Mouse (Mus musculus): Measurements from ENCODE around the gene Setd3. TPM values are rescaled to one million over a fixed set of nuclear protein-coding genes. Genes with fewer than 3 reads are reported as not detected.

Gene Setd3
- total and polyA plus RNA-seq, 3 experiments: 25.0 to 99.8 (median 84.6) TPM

DNA sequence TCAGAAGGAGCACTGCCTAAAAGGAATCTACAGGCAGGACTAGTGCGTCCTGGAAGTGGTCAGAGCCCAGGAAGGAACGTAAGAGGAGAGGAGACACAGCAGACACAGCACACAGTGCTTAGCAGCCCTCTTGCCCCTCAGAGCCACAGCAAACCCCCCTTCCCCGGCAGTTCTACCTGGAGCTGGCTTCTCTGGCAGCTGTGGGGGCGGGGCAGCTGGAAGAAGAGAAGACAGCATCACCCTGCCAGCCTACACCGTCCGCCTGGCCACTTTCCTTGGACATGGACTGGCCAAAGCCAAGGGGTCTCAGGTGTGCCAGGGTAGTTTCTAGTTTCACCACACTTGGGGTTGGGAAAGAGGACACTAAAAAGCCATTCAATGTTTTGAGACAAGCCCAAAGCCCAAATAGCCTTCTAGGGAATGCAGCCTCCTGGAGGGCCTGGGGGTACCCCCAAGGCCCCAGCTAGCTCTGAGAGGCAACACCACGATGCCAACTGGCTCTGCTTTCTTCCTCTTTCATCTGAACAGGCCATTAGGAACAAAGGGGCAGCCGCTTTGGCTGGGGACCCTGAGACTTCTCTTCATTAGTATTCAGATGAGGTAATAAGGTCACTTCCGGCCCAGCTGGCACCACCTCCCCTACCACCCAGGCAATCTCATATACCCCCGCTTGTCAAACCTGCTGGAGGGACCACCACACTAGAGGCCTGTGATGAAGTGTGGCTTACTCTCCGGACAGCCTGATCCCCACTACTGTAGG lies 37.7 kb upstream of the Setd3 start:
- H3K4me1 ChIP-seq (ENCODE audit: control insufficient read depth, insufficient read depth, low read length): peaks cover 3% of the 10 kb centered on the region; the same call in 1 of the 2 replicates
- H3K36me3 ChIP-seq (ENCODE audit: control insufficient read depth, insufficient read depth, low read length): no peaks in the 10 kb centered on the region
- intact Hi-C loops (cut with DNase I): loop anchor here (1.0 kb wide), 1 partner anchor 77 kb away; no protein-coding TSS in a partner anchor
- H3K9ac ChIP-seq (ENCODE audit: low read depth, low read length): no peak overlapping the region
- H3K79me2 ChIP-seq (replicated peaks; ENCODE audit: control insufficient read depth, insufficient read depth, low read length): peaks cover 1% of the 10 kb centered on the region; the same call in 1 of the 2 replicates
- no peak for DNase-seq
- WGBS: 86% methylated on average over 11 of the region's 11 CpGs
- TF ChIP-seq EP300 (IDR thresholded peaks at IDR 0.05; ENCODE audit: insufficient read depth, low read depth, low read length) (no peak), POLR2A (IDR thresholded peaks at IDR 0.05; ENCODE audit: insufficient read depth, low read depth, low read length) (no peak), CTCF (IDR thresholded peaks at IDR 0.05) (no peak)
- H3K27me3 ChIP-seq (ENCODE audit: control insufficient read depth, insufficient read depth, low read length): no peaks in the 10 kb centered on the region
- no peak overlapping the region for H3K27ac ChIP-seq
- no peak overlapping the region for H3K4me3 ChIP-seq

- TF ChIP-seq EP300 (IDR thresholded peaks at IDR 0.05; ENCODE audit: insufficient read depth, low read depth, low read length): no peak
- no peak for TF ChIP-seq POLR2A (IDR thresholded peaks at IDR 0.05; ENCODE audit: insufficient read depth, low read depth, low read length)
- TF ChIP-seq CTCF (IDR thresholded peaks at IDR 0.05): no peak
- H3K27me3 ChIP-seq (ENCODE audit: control insufficient read depth, insufficient read depth, low read length): no peaks in the 10 kb centered on the region
- H3K27ac ChIP-seq: no peak overlapping the region
- 57% methylated on average over 8 of the region's 8 CpGs for WGBS
- H3K79me2 ChIP-seq (replicated peaks; ENCODE audit: control insufficient read depth, insufficient read depth, low read length): peaks cover 1% of the 10 kb centered on the region; the same call in 1 of the 2 replicates
- intact Hi-C loops (cut with DNase I): no loop called here
- no peak overlapping the region for H3K9ac ChIP-seq (ENCODE audit: low read depth, low read length)
- H3K4me3 ChIP-seq: no peak overlapping the region
- H3K36me3 ChIP-seq (ENCODE audit: control insufficient read depth, insufficient read depth, low read length): no peaks in the 10 kb centered on the region
- no peak for DNase-seq
- peaks cover 3% of the 10 kb centered on the region; the same call in 1 of the 2 replicates for H3K4me1 ChIP-seq (ENCODE audit: control insufficient read depth, insufficient read depth, low read length)
These were observed 36.0 kb upstream of the Setd3 start for GRCm38 (mm10) chr12:108215090-108215489.

DNA sequence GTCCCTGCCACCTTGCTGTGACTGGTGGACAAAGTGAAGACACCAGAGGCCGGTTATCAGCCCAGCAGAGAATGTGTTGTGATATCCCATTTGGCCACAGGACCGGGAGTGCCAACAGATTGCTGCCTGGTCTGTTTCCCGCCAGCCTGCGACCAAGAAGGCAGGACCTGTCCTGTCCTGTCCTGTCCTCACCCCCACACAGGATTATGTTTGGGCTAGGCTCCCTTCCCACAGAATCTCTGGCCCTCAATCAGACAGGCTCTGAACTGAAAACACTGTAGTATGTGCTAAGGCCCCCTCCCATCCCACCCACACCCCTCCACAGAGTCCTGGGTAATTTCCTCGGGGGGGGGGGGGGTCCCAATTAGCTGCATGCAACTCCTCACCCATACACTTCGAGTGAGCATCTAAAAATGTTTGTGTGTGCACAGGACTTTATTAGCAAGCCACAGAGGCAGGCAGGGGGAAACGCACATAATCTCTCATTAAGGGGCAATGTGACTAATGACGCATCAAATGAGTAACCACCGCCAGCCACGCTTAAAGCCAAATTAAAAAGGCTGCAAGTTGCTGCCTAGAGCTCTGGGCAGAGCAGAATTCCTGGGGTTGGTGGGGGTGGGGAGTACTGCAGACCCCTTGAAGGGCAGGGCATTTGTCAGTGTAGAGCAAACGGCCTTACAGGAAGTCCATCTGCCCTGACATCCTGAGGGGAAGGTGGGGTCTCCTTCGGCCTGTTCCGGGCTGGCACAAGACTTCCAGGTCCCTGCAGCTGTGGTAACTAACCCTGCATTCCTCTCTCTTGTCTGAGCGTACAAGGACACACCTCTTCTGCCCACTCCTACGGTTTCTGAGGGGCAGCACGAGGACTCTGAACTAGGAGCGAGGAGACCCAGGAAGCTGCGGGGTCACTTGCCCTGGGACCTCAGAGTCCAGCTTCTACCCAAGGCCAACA lies 34.3 kb upstream of the Setd3 start:
- Histone ChIP-seq H3K9ac (ENCODE audit: low read depth, low read length) (no peak overlapping the region), H3K27ac (no peak overlapping the region), H3K27me3 (ENCODE audit: control insufficient read depth, insufficient read depth, low read length) (no peaks in the 10 kb centered on the region), H3K4me1 (ENCODE audit: control insufficient read depth, insufficient read depth, low read length) (peaks cover 4% of the 10 kb centered on the region), H3K79me2 (replicated peaks; ENCODE audit: control insufficient read depth, insufficient read depth, low read length) (peaks cover 1% of the 10 kb centered on the region; the same call in 1 of the 2 replicates), H3K4me3 (no peak overlapping the region), H3K36me3 (ENCODE audit: control insufficient read depth, insufficient read depth, low read length) (no peaks in the 10 kb centered on the region)
- intact Hi-C loops (cut with DNase I): no loop called here
- DNase-seq: no peak
- TF ChIP-seq POLR2A (IDR thresholded peaks at IDR 0.05; ENCODE audit: insufficient read depth, low read depth, low read length) (no peak), EP300 (IDR thresholded peaks at IDR 0.05; ENCODE audit: insufficient read depth, low read depth, low read length) (no peak), CTCF (IDR thresholded peaks at IDR 0.05) (no peak)
- WGBS: 54% methylated on average over 18 of the region's 18 CpGs

DNA sequence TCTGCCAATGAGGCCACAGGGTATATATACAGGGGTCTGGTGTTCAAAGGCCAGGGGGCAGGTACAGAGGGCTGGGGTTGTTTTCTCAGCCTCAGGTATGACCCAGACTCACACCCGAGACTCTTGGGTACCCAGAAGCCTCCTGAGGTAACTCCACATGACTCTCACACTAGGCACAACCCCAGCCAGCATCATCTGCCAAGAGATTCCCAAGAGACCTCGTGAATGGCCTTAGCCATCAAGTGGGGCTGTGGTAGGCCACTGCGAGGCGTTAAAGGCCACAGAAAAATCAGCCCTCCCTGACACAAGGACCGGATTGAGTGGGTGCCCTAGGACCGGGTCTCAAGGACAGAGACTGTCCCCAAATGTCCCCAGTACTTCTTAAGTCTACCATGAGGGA lies 33.4 kb upstream of the Setd3 start:
- TF ChIP-seq EP300 (IDR thresholded peaks at IDR 0.05; ENCODE audit: insufficient read depth, low read depth, low read length) (no peak), CTCF (IDR thresholded peaks at IDR 0.05) (no peak), POLR2A (IDR thresholded peaks at IDR 0.05; ENCODE audit: insufficient read depth, low read depth, low read length) (no peak)
- intact Hi-C loops (cut with DNase I): no loop called here
- no peaks in the 10 kb centered on the region for H3K27me3 ChIP-seq (ENCODE audit: control insufficient read depth, insufficient read depth, low read length)

GRCm38 (mm10) chr12:108212071-108212470 lies 33.0 kb upstream of the Setd3 start:
- TF ChIP-seq EP300 (IDR thresholded peaks at IDR 0.05; ENCODE audit: insufficient read depth, low read depth, low read length) (no peak), POLR2A (IDR thresholded peaks at IDR 0.05; ENCODE audit: insufficient read depth, low read depth, low read length) (no peak), CTCF (IDR thresholded peaks at IDR 0.05) (no peak)
- Histone ChIP-seq H3K4me1 (ENCODE audit: control insufficient read depth, insufficient read depth, low read length) (peaks cover 4% of the 10 kb centered on the region), H3K4me3 (no peak overlapping the region), H3K79me2 (replicated peaks; ENCODE audit: control insufficient read depth, insufficient read depth, low read length) (no peaks in the 10 kb centered on the region), H3K36me3 (ENCODE audit: control insufficient read depth, insufficient read depth, low read length) (no peaks in the 10 kb centered on the region), H3K9ac (ENCODE audit: low read depth, low read length) (no peak overlapping the region), H3K27me3 (ENCODE audit: control insufficient read depth, insufficient read depth, low read length) (no peaks in the 10 kb centered on the region), H3K27ac (no peak overlapping the region)
- DNase-seq: no peak
- intact Hi-C loops (cut with DNase I): no loop called here
- 42% methylated on average over 5 of the region's 5 CpGs for WGBS

More for the DNA sequence above, 33.4 kb upstream of the Setd3 start:
- WGBS: 50% methylated on average over 6 of the region's 6 CpGs
- DNase-seq: no peak
- Histone ChIP-seq H3K4me3 (no peak overlapping the region), H3K9ac (ENCODE audit: low read depth, low read length) (no peak overlapping the region), H3K36me3 (ENCODE audit: control insufficient read depth, insufficient read depth, low read length) (no peaks in the 10 kb centered on the region), H3K27ac (no peak overlapping the region), H3K4me1 (ENCODE audit: control insufficient read depth, insufficient read depth, low read length) (peaks cover 4% of the 10 kb centered on the region), H3K79me2 (replicated peaks; ENCODE audit: control insufficient read depth, insufficient read depth, low read length) (no peaks in the 10 kb centered on the region)

Data from heart, adult 2 months (tissue).